Mouse (Mus musculus) embryo, embryonic 11 days (tissue): ENCODE data around the gene Itga3.

Experiments
- DNase-seq: peaks from one replicate; pipeline ENCODE4 v3.0.0-alpha.2; 2015

Gene Itga3

GRCm38 (mm10) chr11:95002705-95003104 is 73.9 kb downstream of the Itga3 start:
- DNase-seq = no peak

- no peak for DNase-seq
Observed at GRCm38 (mm10) chr11:95001584-95002347, 74.8 kb downstream of the Itga3 start.

- DNase-seq = peak; percentile 86
Observed at GRCm38 (mm10) chr11:95001058-95001457, 75.5 kb downstream of the Itga3 start.

- DNase-seq = no peak
Observed at GRCm38 (mm10) chr11:95000548-95000947, 76.1 kb downstream of the Itga3 start.

- no peak for DNase-seq
Observed at GRCm38 (mm10) chr11:95000128-95000527, 76.5 kb downstream of the Itga3 start.

- DNase-seq = no peak
Observed at GRCm38 (mm10) chr11:94998041-94998531, 78.5 kb downstream of the Itga3 start.

- no peak for DNase-seq
Observed at GRCm38 (mm10) chr11:94997596-94997995, 79.0 kb downstream of the Itga3 start.

- DNase-seq = no peak
Observed at GRCm38 (mm10) chr11:94996984-94997383, 79.6 kb downstream of the Itga3 start.

- no peak for DNase-seq
Observed at GRCm38 (mm10) chr11:94996101-94996500, 80.5 kb downstream of the Itga3 start.

GRCm38 (mm10) chr11:94994947-94995772 is 81.4 kb downstream of the Itga3 start:
- no peak for DNase-seq
